14 mouse cellular contexts compared by ENCODE assay signal in the genomic region with DNA sequence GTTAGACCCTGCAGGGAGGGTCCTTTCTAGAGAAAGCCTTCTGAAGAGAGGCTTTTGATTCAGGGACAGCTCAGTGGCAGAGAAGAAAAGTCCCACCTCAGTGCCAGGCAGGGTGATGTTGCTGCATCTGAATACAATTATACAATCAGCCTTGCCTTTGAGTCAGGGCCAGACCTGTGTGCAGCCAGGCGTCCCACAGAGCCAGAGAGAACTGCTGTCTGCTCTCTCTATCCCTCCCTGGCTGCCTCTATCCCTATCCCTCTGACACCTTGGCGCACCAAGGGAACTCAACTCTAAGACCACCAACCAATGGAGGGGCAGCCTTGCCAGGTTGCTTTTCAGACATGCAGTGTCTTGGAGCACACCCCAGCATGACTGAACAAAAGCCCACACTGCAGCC. TPM values are rescaled to one million over a fixed set of nuclear protein-coding genes. Genes with fewer than 3 reads are reported as not detected.
DNase-seq lines count a peak whose midpoint lies in the region; ATAC-seq and TF ChIP-seq lines count a peak whose summit lies in the region.
"Had no signal": no experiment of that assay in that cellular context is flagged by ENCODE, and none has a peak within 500 bp of the region (broad histone marks: within the 10 kb centered on the region; RNA-seq: fewer than 3 reads in every experiment).

No protein-coding gene starts in this region.

- H3K4me2 ChIP-seq in forebrain, embryonic 14.5 days (ENCODE audit: low read length) = no peak overlapping the region
- no peak overlapping the region for H3K4me2 ChIP-seq in midbrain, embryonic 12.5 days (replicated peaks)
- H3K4me2 ChIP-seq: embryonic facial prominence, embryonic 12.5 days; heart, embryonic 11.5 days had no signal

- no peaks in the 10 kb centered on the region for H3K9me3 ChIP-seq in forebrain, embryonic 14.5 days (replicated peaks; ENCODE audit: control insufficient read depth, low read length)
- peaks cover 4% of the 10 kb centered on the region; the same call in 1 of the 2 replicates for H3K9me3 ChIP-seq in midbrain, embryonic 12.5 days
- H3K9me3 ChIP-seq: embryonic facial prominence, embryonic 12.5 days had no signal

- 16% methylated on average over 2 of the region's 2 CpGs for WGBS in cerebellum, adult 2 months
- 23% methylated on average over 2 of the region's 2 CpGs for WGBS in forebrain, embryonic 14.5 days
- 48% methylated on average over 2 of the region's 2 CpGs for WGBS in midbrain, embryonic 12.5 days

- H3K36me3 ChIP-seq in forebrain, embryonic 14.5 days (ENCODE audit: control insufficient read depth, insufficient read depth, low read length) = no peaks in the 10 kb centered on the region
- no peaks in the 10 kb centered on the region for H3K36me3 ChIP-seq in midbrain, embryonic 12.5 days
- H3K36me3 ChIP-seq: embryonic facial prominence, embryonic 12.5 days had no signal

- ATAC-seq in frontal cortex, adult (ENCODE audit: low TSS enrichment) = peak; percentile 42; the same call in 1 of the 2 replicates
- ATAC-seq in forebrain, embryonic 14.5 days = peak; percentile 32; the same call in 1 of the 2 replicates
- ATAC-seq in midbrain, embryonic 12.5 days (ENCODE audit: low FRiP score, low read depth) = no peak

- H3K9ac ChIP-seq in forebrain, embryonic 14.5 days (ENCODE audit: low read length) = peak overlapping the region; percentile 0; the same call in 1 of the 2 replicates
- no peak overlapping the region for H3K9ac ChIP-seq in midbrain, embryonic 12.5 days (replicated peaks)
- H3K9ac ChIP-seq: embryonic facial prominence, embryonic 12.5 days had no signal

- DNase-seq in frontal cortex, postnatal 36 days (ENCODE audit: low spot score in 2 of 2) = no peak
- DNase-seq in cerebellum, adult 2 months = peak; percentile 66 to 76
- DNase-seq in forebrain, embryonic 14.5 days (ENCODE audit: low spot score) = peak; percentile 61
- DNase-seq in urinary bladder, postnatal 4 days (ENCODE audit: low spot score in 2 of 2) = no peak
- DNase-seq in layer of hippocampus, postnatal 36 days = no peak
- no peak for DNase-seq in thymus, postnatal 25 days
- DNase-seq: kidney, postnatal 25 days had no signal

- peaks cover 31% of the 10 kb centered on the region for H3K4me1 ChIP-seq in cerebellum, adult 2 months (ENCODE audit: control insufficient read depth, insufficient read depth, low read length)
- peaks cover 32% of the 10 kb centered on the region for H3K4me1 ChIP-seq in forebrain, embryonic 14.5 days (ENCODE audit: control insufficient read depth, insufficient read depth, low read length)
- peaks cover 42% of the 10 kb centered on the region for H3K4me1 ChIP-seq in midbrain, embryonic 12.5 days

- TF ChIP-seq CTCF in cerebellum, adult 2 months (IDR thresholded peaks at IDR 0.05; ENCODE audit: borderline replicate concordance, insufficient read depth, low read depth, low read length) = no peak

- H3K27me3 ChIP-seq in cerebellum, adult 2 months (ENCODE audit: control insufficient read depth, insufficient read depth, low read length) = no peaks in the 10 kb centered on the region
- no peaks in the 10 kb centered on the region for H3K27me3 ChIP-seq in forebrain, embryonic 14.5 days (replicated peaks; ENCODE audit: control insufficient read depth, insufficient read depth, low read length)
- 0 out of 2 replicates have a peak, but pooled peaks cover 7% of the 10 kb centered on the region for H3K27me3 ChIP-seq in midbrain, embryonic 12.5 days
- H3K27me3 ChIP-seq: embryonic facial prominence, embryonic 12.5 days had no signal

- H3K4me3 ChIP-seq in cerebellum, adult 2 months (replicated peaks; ENCODE audit: insufficient read depth, low read depth, low read length) = no peak overlapping the region
- H3K4me3 ChIP-seq in forebrain, embryonic 14.5 days (ENCODE audit: low read depth, low read length) = no peak overlapping the region
- H3K4me3 ChIP-seq in midbrain, embryonic 12.5 days = no peak overlapping the region
- H3K4me3 ChIP-seq: embryonic facial prominence, embryonic 12.5 days had no signal

- no peak for TF ChIP-seq POLR2A in cerebellum, adult 2 months (IDR thresholded peaks at IDR 0.05; ENCODE audit: borderline replicate concordance, insufficient read depth, low read length)

- no peak overlapping the region for H3K27ac ChIP-seq in cerebellum, adult 2 months (ENCODE audit: insufficient read depth, low read length)
- H3K27ac ChIP-seq in forebrain, embryonic 14.5 days (ENCODE audit: low read depth, low read length) = peak overlapping the region; percentile 83
- peak overlapping the region; percentile 67 for H3K27ac ChIP-seq in midbrain, embryonic 12.5 days (replicated peaks)
- H3K27ac ChIP-seq: embryonic facial prominence, embryonic 12.5 days had no signal

RNA-seq across cellular contexts. Expression of a gene that starts 52.2 kb away (rescaled TPM):
- polyA plus RNA-seq in cerebellum, adult 2 months (2012; rRNA removed) = not detected in 2 replicates
- polyA plus RNA-seq in forebrain, embryonic 14.5 days (2014; fragmentation: Nextera tagmentation; extraction: Ambion mirVana) = 0.09 and 0.27 TPM in 2 replicates
- 0.42 and 0.58 TPM in 2 replicates for polyA plus RNA-seq in midbrain, embryonic 12.5 days (2016; fragmentation: Nextera tagmentation; extraction: Ambion mirVana)
- total RNA-seq in layer of hippocampus, postnatal 36 days (2021) = not detected
- total RNA-seq: left cerebral cortex, postnatal 36 days had no signal
- polyA plus RNA-seq: embryonic facial prominence, embryonic 12.5 days; heart, embryonic 11.5 days; liver, embryonic 16.5 days; thymus, postnatal 0 days had no signal

Comparison
In these comparisons a context has a peak if more than half of its experiments do, and no peak if none do; other contexts are left out.
1. DNase-seq: peak in cerebellum, adult 2 months (2 of 2) and forebrain, embryonic 14.5 days (single experiment); none in frontal cortex, postnatal 36 days (0 of 2), urinary bladder, postnatal 4 days (0 of 2), layer of hippocampus, postnatal 36 days (0 of 2) and thymus, postnatal 25 days (single experiment).